Mouse (Mus musculus) ES-E14 (cell line): ENCODE data around the gene Plcd3. TPM values are rescaled to one million over a fixed set of nuclear protein-coding genes. Genes with fewer than 3 reads are reported as not detected.

Source experiments
- DNase-seq: peaks from one replicate; pipeline ENCODE4 v3.0.0-alpha.2; 2013; ENCODE audit warnings: low read depth, low spot score
- H3K27ac ChIP-seq: 2 replicates; pipeline ENCODE4 v1.5.1; 2012; ENCODE audit warnings: low read depth, mild to moderate bottlenecking, low read length, moderate library complexity, mixed read lengths; ENCODE audit not compliant: poor library complexity, insufficient read depth, severe bottlenecking
- H3K36me3 ChIP-seq: 2 replicates; pipeline ENCODE4 v1.6.1; 2012; ENCODE audit warnings: mild to moderate bottlenecking, low read length, moderate library complexity, mixed read lengths; ENCODE audit not compliant: control insufficient read depth, poor library complexity, insufficient read depth, severe bottlenecking
- H3K4me1 ChIP-seq, 2 experiments: fragments of 150-350 bp in 1 of 2; sonication (generic) in 1 of 2; 2 replicates each; pipeline ENCODE4 v1.6.1; 2012; ENCODE audit warnings: low read length in 2 of 2, mild to moderate bottlenecking in 1 of 2, mixed read lengths in 1 of 2; ENCODE audit not compliant: control insufficient read depth in 2 of 2, insufficient read depth in 2 of 2, poor library complexity in 1 of 2
- H3K4me3 ChIP-seq, 2 experiments: fragments of 150-350 bp in 1 of 2; sonication (generic) in 1 of 2; 2 replicates each; pipeline ENCODE4 v1.5.1; 2012; ENCODE audit warnings: low read length in 2 of 2, low read depth in 1 of 2, mild to moderate bottlenecking in 1 of 2, mixed read lengths in 1 of 2; ENCODE audit not compliant: insufficient read depth in 1 of 2, poor library complexity in 1 of 2, severe bottlenecking in 1 of 2
- H3K9ac ChIP-seq: 2 replicates; pipeline ENCODE4 v1.6.1; 2012; ENCODE audit warnings: low read depth, mild to moderate bottlenecking, low read length, mixed read lengths; ENCODE audit not compliant: poor library complexity, insufficient read depth, severe bottlenecking
- H3K9me3 ChIP-seq: fragments of 150-350 bp; sonication (generic); 2 replicates; pipeline ENCODE4 v1.6.1; 2012; ENCODE audit warnings: low read depth, mild to moderate bottlenecking, low read length; ENCODE audit not compliant: control insufficient read depth, insufficient read depth
- CHD2 ChIP-seq: IDR thresholded peaks from 2 replicates; pipeline ENCODE4 v1.6.1; 2014; ENCODE audit warnings: mild to moderate bottlenecking, low read depth, low read length, inconsistent platforms
- HCFC1 ChIP-seq: IDR thresholded peaks from 2 replicates; pipeline ENCODE4 v1.6.1; 2012; ENCODE audit warnings: low read length, inconsistent platforms, borderline replicate concordance; ENCODE audit not compliant: insufficient read depth
- MAFK ChIP-seq: IDR thresholded peaks from 2 replicates; pipeline ENCODE4 v1.6.1; 2014; ENCODE audit warnings: mild to moderate bottlenecking, low read depth, low read length, inconsistent platforms; ENCODE audit not compliant: insufficient read depth
- ZC3H11A ChIP-seq: IDR thresholded peaks from 2 replicates; pipeline ENCODE4 v1.6.1; 2012; ENCODE audit warnings: low read depth, mild to moderate bottlenecking, inconsistent platforms, low read length, borderline replicate concordance
- ZNF384 ChIP-seq: IDR thresholded peaks from 2 replicates; pipeline ENCODE4 v1.6.1; 2012; ENCODE audit warnings: low read depth, low read length, inconsistent platforms
- in situ Hi-C, 2 experiments: fragments of 600-800 bp; cut with MboI; formaldehyde crosslinking; loops; one replicate each; pipeline ENCODE4 v1.15.1; 2025; ENCODE audit warnings: low sequenced_read_pairs in 2 of 2, inconsistent platforms in 1 of 2; ENCODE audit not compliant: unreplicated experiment in 2 of 2
- total RNA-seq: library from RNA; depleted of rRNA; stranded (reverse); fragments of 300-350 nt; gene quantifications from 2 replicates; pipeline ENCODE4 v1.2.3, GENCODE M21; 2012; rRNA removed

Plcd3 gene
- total RNA-seq, 1 experiment: 8.0 TPM

GRCm38 (mm10) chr11:103023974-103024373 is 77.5 kb downstream of the Plcd3 start:
- Histone ChIP-seq H3K9me3 (no peaks in the 10 kb centered on the region), H3K36me3 (peaks cover 3% of the 10 kb centered on the region), H3K9ac (no peak overlapping the region), H3K4me1 (no peaks in the 10 kb centered on the region; a peak in 1 of 4 replicates), H3K4me3 (no peak overlapping the region), H3K27ac (no peak overlapping the region)
- in situ Hi-C loops: no loop called here
- no peak for DNase-seq
- TF ChIP-seq ZNF384: no peak
- TF ChIP-seq CHD2: no peak
- no peak for TF ChIP-seq ZC3H11A
- TF ChIP-seq MAFK: no peak
- TF ChIP-seq HCFC1: no peak

DNA sequence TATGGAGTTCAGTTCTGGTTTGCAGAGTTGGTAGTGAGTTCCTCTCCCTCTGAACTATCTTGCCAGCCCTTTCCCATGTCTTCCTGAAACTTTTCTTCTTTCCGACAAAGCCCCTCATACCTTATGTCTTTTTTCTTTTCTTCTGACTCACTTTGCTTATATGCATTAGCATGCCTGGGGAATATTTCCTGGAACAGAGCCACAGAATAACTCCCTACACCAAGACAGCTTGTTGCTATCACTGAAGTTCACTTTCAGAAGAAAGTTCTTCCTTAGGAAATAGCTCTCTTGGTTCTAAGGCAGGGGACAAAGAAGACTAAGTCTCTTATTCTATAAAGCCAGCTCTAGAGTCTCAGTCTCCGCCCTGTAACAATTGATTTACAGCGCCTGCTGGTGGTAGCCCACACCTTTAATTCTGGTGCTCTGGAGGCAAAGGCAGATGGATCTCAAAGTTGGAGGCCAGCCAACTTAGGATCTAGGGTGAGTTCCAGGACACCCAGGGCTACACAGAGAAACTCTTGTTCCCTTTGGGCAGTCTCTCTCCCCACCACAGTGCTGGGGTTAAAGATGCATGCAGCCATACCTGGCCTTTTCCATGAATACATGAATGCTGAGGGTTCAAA is 80.6 kb downstream of the Plcd3 start:
- peaks cover 3% of the 10 kb centered on the region for H3K36me3 ChIP-seq
- no peak overlapping the region for H3K9ac ChIP-seq
- peaks cover 0 to 3% of the 10 kb centered on the region in 2 experiments; a peak in 3 of 4 replicates for H3K4me1 ChIP-seq
- no peak overlapping the region for H3K4me3 ChIP-seq
- TF ChIP-seq MAFK (no peak), ZC3H11A (no peak), HCFC1 (no peak), ZNF384 (no peak), CHD2 (no peak)
- DNase-seq: no peak
- no peak overlapping the region for H3K27ac ChIP-seq
- in situ Hi-C loops: no loop called here
- no peaks in the 10 kb centered on the region for H3K9me3 ChIP-seq

Other genes with a start within 250 kb of the Plcd3 start
- gene Eftud2, start 220.7 kb downstream of the Plcd3 start, total RNA-seq: 161 and 198 TPM in 2 replicates
- gene Ccdc103, start 220.5 kb downstream of the Plcd3 start, total RNA-seq: 0.48 and 1.1 TPM in 2 replicates
- gene Fam187a, start 216.5 kb downstream of the Plcd3 start, total RNA-seq: not detected in 2 replicates
- gene Gfap, start 200.7 kb downstream of the Plcd3 start, total RNA-seq: 0.36 and 0.42 TPM in 2 replicates
- 38.4 and 51.0 TPM in 2 replicates for gene Kif18b, start 176.5 kb downstream of the Plcd3 start, total RNA-seq
- gene C1ql1, start 155.0 kb downstream of the Plcd3 start, total RNA-seq: 3.3 and 3.7 TPM in 2 replicates
- gene Nmt1, start 73.5 kb downstream of the Plcd3 start, total RNA-seq: 57.1 and 61.0 TPM in 2 replicates
- 32.1 and 43.7 TPM in 2 replicates for gene Dcakd, start 73.3 kb downstream of the Plcd3 start, total RNA-seq
- gene Acbd4, start within 50 bp of the Plcd3 start, total RNA-seq: 14.0 and 19.7 TPM in 2 replicates
- 20.0 and 29.1 TPM in 2 replicates for gene Hexim1, start 14.6 kb upstream of the Plcd3 start, total RNA-seq
- gene Hexim2, start 30.8 kb upstream of the Plcd3 start, total RNA-seq: 8.5 and 9.7 TPM in 2 replicates
- 0.94 and 1.9 TPM in 2 replicates for gene Fmnl1, start 69.4 kb upstream of the Plcd3 start, total RNA-seq
- gene 1700023F06Rik, start 106.9 kb upstream of the Plcd3 start, total RNA-seq: 0.26 TPM in 1 of 2 replicates, not detected in the other
- gene Spata32, start 116.8 kb upstream of the Plcd3 start, total RNA-seq: not detected in 2 replicates
- gene Map3k14, start 165.8 kb upstream of the Plcd3 start, total RNA-seq: 4.5 and 5.3 TPM in 2 replicates